Mouse (Mus musculus) MEL (cell line): ENCODE data around the gene Tshz2. TPM values are rescaled to one million over a fixed set of nuclear protein-coding genes. Genes with fewer than 3 reads are reported as not detected.

Source experiments
- DNase-seq: peaks from one replicate; pipeline ENCODE4 v3.0.0; 2011; ENCODE audit warnings: low read depth, low spot score
- H3K27ac ChIP-seq: 2 replicates; pipeline ENCODE4 v1.5.1; 2012; ENCODE audit warnings: low read depth, mild to moderate bottlenecking, control low read depth, low read length, moderate library complexity; ENCODE audit not compliant: control insufficient read depth
- H3K27me3 ChIP-seq, 2 experiments: fragments of 150-350 bp in 1 of 2; sonication (generic) in 1 of 2; 2 replicates each; pipeline ENCODE4 v1.6.1; 2012; ENCODE audit warnings: low read length in 2 of 2, mild to moderate bottlenecking in 2 of 2, improper control_type of control experiment in 1 of 2, moderate library complexity in 1 of 2; ENCODE audit not compliant: insufficient read depth in 2 of 2, control insufficient read depth in 1 of 2
- H3K36me3 ChIP-seq, 2 experiments: 2 replicates each; pipeline ENCODE4 v1.6.1; 2012 to 2014; ENCODE audit warnings: low read length in 2 of 2, improper control_type of control experiment in 1 of 2, inconsistent platforms in 1 of 2, mild to moderate bottlenecking in 1 of 2; ENCODE audit not compliant: insufficient read depth in 2 of 2, control insufficient read depth in 1 of 2
- H3K4me1 ChIP-seq, 2 experiments: fragments of 150-350 bp in 1 of 2; sonication (generic) in 1 of 2; 2 replicates each; pipeline ENCODE4 v1.6.1; 2012; ENCODE audit warnings: low read length in 2 of 2, improper control_type of control experiment in 1 of 2, mild to moderate bottlenecking in 1 of 2; ENCODE audit not compliant: insufficient read depth in 2 of 2, control insufficient read depth in 1 of 2
- H3K4me3 ChIP-seq, 2 experiments: fragments of 150-350 bp in 1 of 2; sonication (generic) in 1 of 2; 2 replicates each; pipeline ENCODE4 v1.5.1; 2012; ENCODE audit warnings: low read depth in 2 of 2, low read length in 2 of 2, mild to moderate bottlenecking in 2 of 2, moderate library complexity in 2 of 2, control low read depth in 1 of 2, improper control_type of control experiment in 1 of 2; ENCODE audit not compliant: control insufficient read depth in 1 of 2, insufficient read depth in 1 of 2
- H3K79me2 ChIP-seq: 2 replicates; pipeline ENCODE4 v1.6.1; 2012; ENCODE audit warnings: mild to moderate bottlenecking, low read length, moderate library complexity; ENCODE audit not compliant: control insufficient read depth, poor library complexity, insufficient read depth
- H3K9ac ChIP-seq: 2 replicates; pipeline ENCODE4 v1.6.1; 2012; ENCODE audit warnings: low read depth, mild to moderate bottlenecking, control low read depth, low read length, moderate library complexity; ENCODE audit not compliant: control insufficient read depth, poor library complexity, severe bottlenecking
- H3K9me3 ChIP-seq: fragments of 150-350 bp; sonication (generic); replicated peaks from 2 replicates; pipeline ENCODE4 v1.6.1; 2012; ENCODE audit warnings: mild to moderate bottlenecking, low read length, improper control_type of control experiment, moderate library complexity; ENCODE audit not compliant: insufficient read depth
- BHLHE40 ChIP-seq: IDR thresholded peaks from 2 replicates; pipeline ENCODE4 v1.6.1; 2012; ENCODE audit warnings: low read depth, mild to moderate bottlenecking, inconsistent platforms, low read length, improper control_type of control experiment, borderline replicate concordance
- CHD2 ChIP-seq: IDR thresholded peaks from 2 replicates; pipeline ENCODE4 v1.6.1; 2011; ENCODE audit warnings: low read length, improper control_type of control experiment
- ELF1 ChIP-seq: IDR thresholded peaks from 2 replicates; pipeline ENCODE4 v1.6.1; 2014; ENCODE audit warnings: low read depth, mild to moderate bottlenecking, inconsistent platforms, low read length, improper control_type of control experiment, moderate library complexity
- GABPA ChIP-seq: IDR thresholded peaks from 2 replicates; pipeline ENCODE4 v1.6.1; 2012; ENCODE audit warnings: low read depth, mild to moderate bottlenecking, inconsistent platforms, low read length, improper control_type of control experiment, moderate library complexity
- GATA1 ChIP-seq: IDR thresholded peaks from 2 replicates; pipeline ENCODE4 v1.6.1; 2011; ENCODE audit warnings: low read depth, low read length, improper control_type of control experiment
- JUND ChIP-seq: IDR thresholded peaks from 2 replicates; pipeline ENCODE4 v1.6.1; 2011; ENCODE audit warnings: low read depth, mild to moderate bottlenecking, improper control_type of control experiment, low read length
- MAFK ChIP-seq: IDR thresholded peaks from 2 replicates; pipeline ENCODE4 v1.6.1; 2011; ENCODE audit warnings: low read depth, mild to moderate bottlenecking, low read length, improper control_type of control experiment, borderline replicate concordance
- MAX ChIP-seq: IDR thresholded peaks from 2 replicates; pipeline ENCODE4 v1.6.1; 2011; ENCODE audit warnings: low read length, improper control_type of control experiment
- MAZ ChIP-seq: IDR thresholded peaks from 2 replicates; pipeline ENCODE4 v1.6.1; 2012; ENCODE audit warnings: low read depth, mild to moderate bottlenecking, inconsistent platforms, low read length, improper control_type of control experiment
- MEF2A ChIP-seq: IDR thresholded peaks from 2 replicates; pipeline ENCODE4 v1.6.1; 2014; ENCODE audit warnings: low read depth, mild to moderate bottlenecking, inconsistent platforms, low read length, improper control_type of control experiment; ENCODE audit not compliant: poor library complexity, insufficient replicate concordance, severe bottlenecking; ENCODE audit errors: extremely low read depth
- MXI1 ChIP-seq: IDR thresholded peaks from 2 replicates; pipeline ENCODE4 v1.6.1; 2011; ENCODE audit warnings: mild to moderate bottlenecking, low read depth, low read length, improper control_type of control experiment
- MYB ChIP-seq: IDR thresholded peaks from 2 replicates; pipeline ENCODE4 v1.6.1; 2011; ENCODE audit warnings: mild to moderate bottlenecking, low read depth, low read length, improper control_type of control experiment
- NRF1 ChIP-seq: IDR thresholded peaks from 2 replicates; pipeline ENCODE4 v1.6.1; 2014; ENCODE audit warnings: low read depth, mild to moderate bottlenecking, inconsistent platforms, low read length, improper control_type of control experiment, moderate library complexity; ENCODE audit not compliant: poor library complexity, insufficient read depth, severe bottlenecking
- POLR2A ChIP-seq, 2 experiments: IDR thresholded peaks; 2 replicates each; pipeline ENCODE4 v1.6.1; 2011 to 2012; ENCODE audit warnings: low read length in 2 of 2, mild to moderate bottlenecking in 2 of 2, control low read depth in 1 of 2, improper control_type of control experiment in 1 of 2, low read depth in 1 of 2, moderate library complexity in 1 of 2; ENCODE audit not compliant: control insufficient read depth in 1 of 2, insufficient read depth in 1 of 2, poor library complexity in 1 of 2
- POLR2AphosphoS5 ChIP-seq: IDR thresholded peaks from 2 replicates; pipeline ENCODE4 v1.6.1; 2012; ENCODE audit warnings: low read depth, borderline replicate concordance, mild to moderate bottlenecking, inconsistent platforms, low read length, moderate library complexity, mixed read lengths
- RAD21 ChIP-seq: IDR thresholded peaks from 2 replicates; pipeline ENCODE4 v1.6.1; 2011; ENCODE audit warnings: mild to moderate bottlenecking, low read depth, low read length, improper control_type of control experiment
- RCOR1 ChIP-seq: IDR thresholded peaks from 2 replicates; pipeline ENCODE4 v1.6.1; 2012; ENCODE audit warnings: low read depth, mild to moderate bottlenecking, inconsistent platforms, low read length, improper control_type of control experiment
- TBP ChIP-seq: IDR thresholded peaks from 2 replicates; pipeline ENCODE4 v1.8.0; 2011; ENCODE audit warnings: low read depth, low read length, improper control_type of control experiment
- UBTF ChIP-seq: IDR thresholded peaks from 2 replicates; pipeline ENCODE4 v1.6.1; 2012; ENCODE audit warnings: low read depth, mild to moderate bottlenecking, inconsistent platforms, low read length, improper control_type of control experiment, moderate library complexity, borderline replicate concordance; ENCODE audit not compliant: insufficient read depth
- ZKSCAN1 ChIP-seq: IDR thresholded peaks from 2 replicates; pipeline ENCODE4 v1.6.1; 2012; ENCODE audit warnings: low read depth, mild to moderate bottlenecking, inconsistent platforms, low read length, improper control_type of control experiment, moderate library complexity
- ZMIZ1 ChIP-seq: IDR thresholded peaks from 2 replicates; pipeline ENCODE4 v1.6.1; 2012; ENCODE audit warnings: low read depth, mild to moderate bottlenecking, inconsistent platforms, low read length, improper control_type of control experiment, moderate library complexity
- polyA plus RNA-seq, 2 experiments: library from polyadenylated mRNA; stranded (reverse) in 1 of 2; unstranded in 1 of 2; fragments of >175 nt in 1 of 2; fragments of >200 nt in 1 of 2; gene quantifications; 2 replicates each; pipeline versions ENCODE4 v1.2.1 to v1.2.4; 2012; ENCODE audit warnings: low replicate concordance in 2 of 2, low read depth in 1 of 2; ENCODE audit not compliant: insufficient read length in 2 of 2, insufficient read depth in 1 of 2, missing spikeins in 1 of 2
- total RNA-seq: library from RNA; depleted of rRNA; stranded (reverse); fragments of 300-350 nt; gene quantifications from 2 replicates; pipeline ENCODE4 v1.2.3, GENCODE M21; 2012

The Tshz2 gene
- total and polyA plus RNA-seq, 3 experiments: not detected

- H3K9me3 ChIP-seq: no peaks in the 10 kb centered on the region
- H3K36me3 ChIP-seq: no peaks in the 10 kb centered on the region
- no peak overlapping the region for H3K4me3 ChIP-seq
Observed at GRCm38 (mm10) chr2:169702725-169703486, 70.1 kb downstream of the Tshz2 start.

GRCm38 (mm10) chr2:169721793-169722326, 89.0 kb downstream of the Tshz2 start:
- Histone ChIP-seq H3K79me2 (no peaks in the 10 kb centered on the region), H3K9me3 (no peaks in the 10 kb centered on the region), H3K4me1 (no peaks in the 10 kb centered on the region), H3K27me3 (no peaks in the 10 kb centered on the region), H3K9ac (no peak overlapping the region), H3K27ac (no peak overlapping the region), H3K4me3 (no peak overlapping the region), H3K36me3 (no peaks in the 10 kb centered on the region)
- no peak for DNase-seq
- TF ChIP-seq BHLHE40 (no peak), POLR2AphosphoS5 (no peak), MAFK (no peak), MXI1 (no peak), JUND (no peak), MAX (no peak), CHD2 (no peak)

More at GRCm38 (mm10) chr2:169702725-169703486, 70.1 kb downstream of the Tshz2 start:
- TF ChIP-seq POLR2A (IDR thresholded peaks at IDR 0.05; ENCODE audit: control insufficient read depth in 1 of 2, insufficient read depth in 1 of 2, low read depth in 1 of 2, low read length in 2 of 2, poor library complexity in 1 of 2): no peak
- no peak for TF ChIP-seq RAD21
- no peak for TF ChIP-seq UBTF
- Histone ChIP-seq H3K79me2 (no peaks in the 10 kb centered on the region), H3K27me3 (no peaks in the 10 kb centered on the region), H3K9ac (no peak overlapping the region), H3K27ac (no peak overlapping the region), H3K4me1 (no peaks in the 10 kb centered on the region)
- DNase-seq: no peak

GRCm38 (mm10) chr2:169722341-169722740, 89.5 kb downstream of the Tshz2 start:
- Histone ChIP-seq H3K9me3 (no peaks in the 10 kb centered on the region), H3K27me3 (no peaks in the 10 kb centered on the region)
- no peak for DNase-seq

More at GRCm38 (mm10) chr2:169722341-169722740, 89.5 kb downstream of the Tshz2 start:
- no peak overlapping the region for H3K9ac ChIP-seq
- H3K36me3 ChIP-seq: no peaks in the 10 kb centered on the region
- H3K27ac ChIP-seq: no peak overlapping the region
- no peaks in the 10 kb centered on the region for H3K79me2 ChIP-seq
- H3K4me3 ChIP-seq: no peak overlapping the region
- H3K4me1 ChIP-seq: no peaks in the 10 kb centered on the region
- no peak for TF ChIP-seq RCOR1
- TF ChIP-seq MEF2A: no peak
- no peak for TF ChIP-seq POLR2AphosphoS5
- TF ChIP-seq CHD2: no peak
- TF ChIP-seq TBP: no peak
- TF ChIP-seq ELF1: no peak
- no peak for TF ChIP-seq MAX
- no peak for TF ChIP-seq MYB
- TF ChIP-seq NRF1: no peak
- TF ChIP-seq GABPA: no peak
- no peak for TF ChIP-seq ZMIZ1
- TF ChIP-seq ZKSCAN1: no peak
- TF ChIP-seq MAZ: no peak
- no peak for TF ChIP-seq GATA1
